Mouse (Mus musculus) urinary bladder, adult 18-20 months (tissue): ENCODE measurements around the gene Dnhd1.

ENCODE experiments used
- DNase-seq, 2 experiments: peaks; one replicate each; pipeline ENCODE4 v3.0.0; 2022; ENCODE audit warnings: low spot score in 2 of 2, mixed read lengths in 2 of 2

The Dnhd1 gene

GRCm38 (mm10) chr7:105650639-105651435, at the start of gene Dnhd1:
Gene Dnhd1, plus strand, starts transcription at chr7:105650827.
- peak; percentile 61 to 64 for DNase-seq

GRCm38 (mm10) chr7:105602860-105603623, 47.6 kb upstream of the Dnhd1 start:
- peak; percentile 27 to 30 for DNase-seq

GRCm38 (mm10) chr7:105608467-105608866, 42.2 kb upstream of the Dnhd1 start:
- DNase-seq, result no peak

- DNase-seq, result no peak
These were observed 38.9 kb upstream of the Dnhd1 start for GRCm38 (mm10) chr7:105611767-105612166.

- DNase-seq, result no peak
These were observed 36.2 kb upstream of the Dnhd1 start for GRCm38 (mm10) chr7:105614400-105614799.

GRCm38 (mm10) chr7:105615720-105616119, 34.9 kb upstream of the Dnhd1 start:
- DNase-seq, result no peak

GRCm38 (mm10) chr7:105616561-105616960, 34.1 kb upstream of the Dnhd1 start:
- no peak for DNase-seq

GRCm38 (mm10) chr7:105617810-105618209, 32.8 kb upstream of the Dnhd1 start:
- no peak for DNase-seq

- DNase-seq, result no peak
These were observed 30.9 kb upstream of the Dnhd1 start for GRCm38 (mm10) chr7:105619701-105620100.

- no peak for DNase-seq
These were observed 29.6 kb upstream of the Dnhd1 start for GRCm38 (mm10) chr7:105621053-105621452.

GRCm38 (mm10) chr7:105621646-105622292, 28.9 kb upstream of the Dnhd1 start:
- DNase-seq, result no peak

GRCm38 (mm10) chr7:105625397-105625796, 25.2 kb upstream of the Dnhd1 start:
- no peak for DNase-seq

GRCm38 (mm10) chr7:105628633-105629032, 22.0 kb upstream of the Dnhd1 start:
- DNase-seq, result no peak

GRCm38 (mm10) chr7:105632551-105632972, 18.1 kb upstream of the Dnhd1 start:
- DNase-seq, result no peak

- peak; percentile 87 to 90 for DNase-seq
These were observed 17.4 kb upstream of the Dnhd1 start, which contains the start of gene Trim3 for GRCm38 (mm10) chr7:105633127-105633800. Gene Trim3, minus strand, starts transcription at chr7:105633571.

GRCm38 (mm10) chr7:105633801-105634135, 16.9 kb upstream of the Dnhd1 start:
- no peak for DNase-seq

GRCm38 (mm10) chr7:105634272-105634920, 16.2 kb upstream of the Dnhd1 start:
- no peak for DNase-seq

GRCm38 (mm10) chr7:105635726-105636125, 14.9 kb upstream of the Dnhd1 start:
- DNase-seq, result no peak

- no peak for DNase-seq
These were observed 11.9 kb upstream of the Dnhd1 start for GRCm38 (mm10) chr7:105638776-105639175.

GRCm38 (mm10) chr7:105639304-105639703, 11.3 kb upstream of the Dnhd1 start:
- no peak for DNase-seq

GRCm38 (mm10) chr7:105639756-105640155, 10.9 kb upstream of the Dnhd1 start, which contains the start of gene Timm10b:
Gene Timm10b, plus strand, starts transcription at chr7:105640056.
- no peak for DNase-seq
